Comparison of ENCODE assay signal across 8 mouse cellular contexts in the genomic region with DNA sequence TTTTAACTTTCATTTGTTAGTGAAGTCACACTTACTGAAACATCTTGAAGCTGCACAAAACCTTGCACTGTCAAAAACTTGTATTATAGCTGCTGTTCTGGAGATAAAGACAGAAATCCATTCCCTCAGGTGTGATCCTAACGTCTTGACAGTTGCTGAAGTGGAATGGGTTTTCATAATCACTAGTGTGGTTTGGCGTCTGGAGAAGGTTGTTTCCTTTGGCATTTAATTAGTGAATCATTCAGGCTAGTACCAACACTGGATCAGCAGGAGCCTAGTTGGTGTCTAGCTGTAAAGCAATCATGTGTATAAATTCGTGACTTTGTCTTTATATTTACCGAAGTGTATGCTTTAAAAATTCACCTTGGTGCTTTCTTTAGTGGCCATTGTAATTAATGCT. TPM values are rescaled to one million over a fixed set of nuclear protein-coding genes. Genes with fewer than 3 reads are reported as not detected.
DNase-seq lines count a peak whose midpoint lies in the region; ATAC-seq and TF ChIP-seq lines count a peak whose summit lies in the region.

No protein-coding gene starts in this region.

- H3K9ac ChIP-seq in limb, embryonic 14.5 days (ENCODE audit: low read depth, low read length, severe bottlenecking) = no peak overlapping the region
- H3K9ac ChIP-seq in forebrain, postnatal 0 days = no peak overlapping the region

- H3K4me1 ChIP-seq in limb, embryonic 14.5 days (ENCODE audit: control insufficient read depth, insufficient read depth, low read length) = peaks cover 4% of the 10 kb centered on the region
- H3K4me1 ChIP-seq in limb, embryonic 10.5 days = peaks cover 9% of the 10 kb centered on the region
- peaks cover 4% of the 10 kb centered on the region; the same call in 1 of the 2 replicates for H3K4me1 ChIP-seq in forebrain, postnatal 0 days (ENCODE audit: insufficient read depth)

- DNase-seq in adrenal gland, adult 2 months = peak; percentile 29
- no peak for DNase-seq in adrenal gland, adult 8-10 months
- DNase-seq in limb, embryonic 14.5 days (ENCODE audit: low spot score) = no peak
- no peak for DNase-seq in limb, embryonic 10.5 days (ENCODE audit: low spot score)
- no peak for DNase-seq in forebrain, postnatal 0 days
- peak; percentile 17 to 32 for DNase-seq in natural killer cell, adult 2 months (ENCODE audit: low spot score in 2 of 2)
- no peak for DNase-seq in spleen, postnatal 10 days (ENCODE audit: low spot score in 2 of 2)
- no peak for DNase-seq in layer of hippocampus, adult 9-10 months (ENCODE audit: low spot score)

- H3K9me3 ChIP-seq in limb, embryonic 14.5 days (ENCODE audit: control insufficient read depth, low read length) = no peaks in the 10 kb centered on the region
- no peaks in the 10 kb centered on the region for H3K9me3 ChIP-seq in limb, embryonic 10.5 days (replicated peaks)
- no peaks in the 10 kb centered on the region for H3K9me3 ChIP-seq in forebrain, postnatal 0 days (ENCODE audit: low read length)

- no peak for TF ChIP-seq CTCF in forebrain, postnatal 0 days (IDR thresholded peaks at IDR 0.05; ENCODE audit: low read depth)

- H3K4me2 ChIP-seq in limb, embryonic 14.5 days (replicated peaks; ENCODE audit: low read depth, low read length, severe bottlenecking) = no peak overlapping the region
- H3K4me2 ChIP-seq in forebrain, postnatal 0 days (ENCODE audit: low read depth) = peak overlapping the region; percentile 88

- no peak overlapping the region for H3K27ac ChIP-seq in limb, embryonic 14.5 days (replicated peaks; ENCODE audit: low read depth, low read length)
- no peak overlapping the region for H3K27ac ChIP-seq in limb, embryonic 10.5 days
- no peak overlapping the region for H3K27ac ChIP-seq in forebrain, postnatal 0 days (ENCODE audit: low read depth, low read length)

- 46% methylated on average over 4 of the region's 4 CpGs for WGBS in limb, embryonic 14.5 days
- 61% methylated on average over 4 of the region's 4 CpGs for WGBS in limb, embryonic 10.5 days
- WGBS in forebrain, postnatal 0 days = 30% methylated on average over 4 of the region's 4 CpGs

- peak overlapping the region; percentile 73; the same call in 1 of the 2 replicates for H3K4me3 ChIP-seq in limb, embryonic 14.5 days (replicated peaks; ENCODE audit: low read length)
- H3K4me3 ChIP-seq in limb, embryonic 10.5 days = no peak overlapping the region
- H3K4me3 ChIP-seq in forebrain, postnatal 0 days (ENCODE audit: low read depth, low read length) = no peak overlapping the region; the same call in 1 of the 2 replicates

- H3K27me3 ChIP-seq in limb, embryonic 14.5 days (ENCODE audit: control insufficient read depth, insufficient read depth, low read length) = no peaks in the 10 kb centered on the region
- no peaks in the 10 kb centered on the region for H3K27me3 ChIP-seq in limb, embryonic 10.5 days (ENCODE audit: low read depth, poor library complexity, severe bottlenecking)
- H3K27me3 ChIP-seq in forebrain, postnatal 0 days (ENCODE audit: insufficient read depth, low read length) = no peaks in the 10 kb centered on the region

- ATAC-seq in limb, embryonic 14.5 days (ENCODE audit: low FRiP score, low read depth) = no peak
- no peak for ATAC-seq in forebrain, postnatal 0 days

- TF ChIP-seq POLR2A in limb, embryonic 14.5 days (IDR thresholded peaks at IDR 0.05; ENCODE audit: borderline replicate concordance, extremely low read depth, insufficient read depth, insufficient read length) = no peak

- 0 out of 2 replicates have a peak, but pooled peaks cover 5% of the 10 kb centered on the region for H3K36me3 ChIP-seq in limb, embryonic 14.5 days (ENCODE audit: control insufficient read depth, insufficient read depth, low read length)
- H3K36me3 ChIP-seq in limb, embryonic 10.5 days = 0 out of 2 replicates have a peak, but pooled peaks cover 2% of the 10 kb centered on the region
- H3K36me3 ChIP-seq in forebrain, postnatal 0 days (ENCODE audit: insufficient read depth) = peaks cover 12% of the 10 kb centered on the region; the same call in 1 of the 2 replicates

RNA-seq across cellular contexts. Expression of a gene that starts 1.4 kb away (rescaled TPM):
- total RNA-seq in adrenal gland, adult 2 months (2021) = 100 to 1,000 TPM in 1 of 2 experiments, 10 to 100 TPM in 1; 90.5 to 177 TPM
- polyA plus RNA-seq in adrenal gland, adult 2 months (2012; rRNA removed) = 63.4 and 88.1 TPM in 2 replicates
- 100 to 1,000 TPM; 109 to 127 (median 118) TPM for total RNA-seq in adrenal gland, adult 8-10 months (2022)
- polyA plus RNA-seq in limb, embryonic 14.5 days (2012; rRNA removed) = 22.7 and 23.4 TPM in 2 replicates
- polyA plus RNA-seq in limb, embryonic 14.5 days (2014; fragmentation: Nextera tagmentation; extraction: Ambion mirVana) = 27.7 and 35.8 TPM in 2 replicates
- polyA plus RNA-seq in limb, embryonic 10.5 days (2016; fragmentation: Nextera tagmentation; extraction: Ambion mirVana) = 35.7 and 37.0 TPM in 2 replicates
- total RNA-seq in forebrain, postnatal 0 days (2014; rRNA removed) = 42.6 and 42.7 TPM in 2 replicates
- 58.4 and 61.5 TPM in 2 replicates for polyA plus RNA-seq in forebrain, postnatal 0 days (2015; fragmentation: Nextera tagmentation; extraction: Ambion mirVana)

RNA-seq across cellular contexts. Expression of a gene that starts 1.5 kb away (rescaled TPM):
- total RNA-seq in adrenal gland, adult 2 months (2021) = 10 to 100 TPM; 10.3 to 15.5 TPM
- polyA plus RNA-seq in adrenal gland, adult 2 months (2012; rRNA removed) = 2.2 and 5.0 TPM in 2 replicates
- total RNA-seq in adrenal gland, adult 8-10 months (2022) = 10 to 100 TPM in 3 of 4 experiments, 1 to 10 TPM in 1; 8.9 to 14.8 (median 10.5) TPM
- 1.5 and 1.9 TPM in 2 replicates for polyA plus RNA-seq in limb, embryonic 14.5 days (2012; rRNA removed)
- 2.2 and 3.0 TPM in 2 replicates for polyA plus RNA-seq in limb, embryonic 14.5 days (2014; fragmentation: Nextera tagmentation; extraction: Ambion mirVana)
- 4.9 and 5.0 TPM in 2 replicates for polyA plus RNA-seq in limb, embryonic 10.5 days (2016; fragmentation: Nextera tagmentation; extraction: Ambion mirVana)
- 0.90 and 2.2 TPM in 2 replicates for total RNA-seq in forebrain, postnatal 0 days (2014; rRNA removed)
- polyA plus RNA-seq in forebrain, postnatal 0 days (2015; fragmentation: Nextera tagmentation; extraction: Ambion mirVana) = 2.3 and 3.4 TPM in 2 replicates

Comparison
In these comparisons a context has a peak if more than half of its experiments do, and no peak if none do; other contexts are left out.
1. DNase-seq: peak in adrenal gland, adult 2 months (single experiment) and natural killer cell, adult 2 months (2 of 2); none in adrenal gland, adult 8-10 months (single experiment), limb, embryonic 14.5 days (single experiment), limb, embryonic 10.5 days (single experiment), forebrain, postnatal 0 days (single experiment), spleen, postnatal 10 days (0 of 2) and layer of hippocampus, adult 9-10 months (single experiment).